Mouse (Mus musculus) CH12.LX (cell line): ENCODE data around the gene Ube2u. TPM values are rescaled to one million over a fixed set of nuclear protein-coding genes. Genes with fewer than 3 reads are reported as not detected.

ENCODE experiments used
- DNase-seq: peaks from one replicate; pipeline ENCODE4 v3.0.0-alpha.2; 2013; ENCODE audit errors: extremely low read depth
- H3K27ac ChIP-seq: 2 replicates; pipeline ENCODE4 v1.5.1; 2012; ENCODE audit warnings: low read depth, mild to moderate bottlenecking, control low read depth, moderate library complexity; ENCODE audit not compliant: insufficient read depth
- H3K27me3 ChIP-seq: replicated peaks from 2 replicates; pipeline ENCODE3; 2012; ENCODE audit warnings: inconsistent platforms
- H3K36me3 ChIP-seq, 2 experiments: replicated peaks in 1 of 2; 2 replicates each; pipeline versions ENCODE3 to v1.6.1; 2012; ENCODE audit warnings: inconsistent platforms in 1 of 2, low read length in 1 of 2, mild to moderate bottlenecking in 1 of 2, mixed read lengths in 1 of 2, moderate library complexity in 1 of 2; ENCODE audit not compliant: control insufficient read depth in 1 of 2, insufficient read depth in 1 of 2
- H3K4me1 ChIP-seq, 2 experiments: 2 replicates each; pipeline ENCODE4 v1.6.1; 2012; ENCODE audit warnings: inconsistent platforms in 1 of 2, moderate library complexity in 1 of 2; ENCODE audit not compliant: insufficient read depth in 2 of 2, control insufficient read depth in 1 of 2
- H3K4me2 ChIP-seq: 2 replicates; pipeline ENCODE4 v1.6.1; 2012; ENCODE audit warnings: low read depth, mild to moderate bottlenecking, control low read depth; ENCODE audit not compliant: poor library complexity, insufficient read depth, severe bottlenecking
- H3K4me3 ChIP-seq, 3 experiments: fragments of 150-350 bp in 1 of 3; sonication (generic) in 1 of 3; replicated peaks in 1 of 3; 2 replicates each; pipeline versions ENCODE3 to v1.5.1; 2011 to 2012; ENCODE audit warnings: low read depth in 2 of 3, low read length in 2 of 3, mild to moderate bottlenecking in 2 of 3, moderate library complexity in 2 of 3, control low read depth in 1 of 3, improper control_type of control experiment in 1 of 3, inconsistent platforms in 1 of 3, mixed read lengths in 1 of 3; ENCODE audit not compliant: poor library complexity in 1 of 3
- H3K79me2 ChIP-seq: replicated peaks from 2 replicates; pipeline ENCODE4 v1.6.1; 2012; ENCODE audit warnings: mild to moderate bottlenecking, moderate library complexity; ENCODE audit not compliant: control insufficient read depth, poor library complexity, insufficient read depth, severe bottlenecking; ENCODE audit errors: extremely low read depth
- H3K9ac ChIP-seq: 2 replicates; pipeline ENCODE4 v1.6.1; 2012; ENCODE audit warnings: low read depth, mild to moderate bottlenecking, control low read depth, moderate library complexity; ENCODE audit not compliant: insufficient read depth
- H3K9me3 ChIP-seq: replicated peaks from 2 replicates; pipeline ENCODE3; 2012; ENCODE audit warnings: low read length, inconsistent platforms, mixed read lengths
- CHD1 ChIP-seq: IDR thresholded peaks from 2 replicates; pipeline ENCODE4 v1.6.1; 2012; ENCODE audit warnings: low read depth, low read length, improper control_type of control experiment, inconsistent platforms
- CHD2 ChIP-seq: IDR thresholded peaks from 2 replicates; pipeline ENCODE4 v1.6.1; 2011; ENCODE audit warnings: low read length, improper control_type of control experiment
- CTCF ChIP-seq, 2 experiments: IDR thresholded peaks in 1 of 2; conservative IDR thresholded peaks in 1 of 2; 2 replicates each; pipeline ENCODE4 v1.5.1; 2011 to 2012; ENCODE audit warnings: low read depth in 2 of 2, low read length in 2 of 2, improper control_type of control experiment in 1 of 2, inconsistent platforms in 1 of 2, mild to moderate bottlenecking in 1 of 2, moderate library complexity in 1 of 2
- EP300 ChIP-seq: IDR thresholded peaks from 2 replicates; pipeline ENCODE4 v1.6.1; 2011; ENCODE audit warnings: low read length, improper control_type of control experiment
- ETS1 ChIP-seq: conservative IDR thresholded peaks from 2 replicates; pipeline ENCODE4 v1.6.1; 2012; ENCODE audit warnings: low read depth, mild to moderate bottlenecking, inconsistent platforms, low read length, improper control_type of control experiment, moderate library complexity
- GABPA ChIP-seq: IDR thresholded peaks from 2 replicates; pipeline ENCODE4 v1.6.1; 2012; ENCODE audit warnings: low read depth, low read length, improper control_type of control experiment, inconsistent platforms; ENCODE audit not compliant: insufficient replicate concordance
- HCFC1 ChIP-seq: IDR thresholded peaks from 2 replicates; pipeline ENCODE4 v1.6.1; 2012; ENCODE audit warnings: low read depth, mild to moderate bottlenecking, inconsistent platforms, low read length, improper control_type of control experiment
- IRF4 ChIP-seq: IDR thresholded peaks from 2 replicates; pipeline ENCODE4 v1.6.1; 2014; ENCODE audit warnings: low read depth, mild to moderate bottlenecking, inconsistent platforms, low read length, improper control_type of control experiment
- JUN ChIP-seq: IDR thresholded peaks from 2 replicates; pipeline ENCODE4 v1.6.1; 2011; ENCODE audit warnings: low read depth, mild to moderate bottlenecking, low read length, improper control_type of control experiment, moderate library complexity; ENCODE audit not compliant: insufficient read depth
- JUND ChIP-seq: conservative IDR thresholded peaks from 2 replicates; pipeline ENCODE4 v1.6.1; 2011; ENCODE audit warnings: low read depth, low read length, improper control_type of control experiment
- KAT2A ChIP-seq: IDR thresholded peaks from 2 replicates; pipeline ENCODE4 v1.6.1; 2012; ENCODE audit warnings: low read length, improper control_type of control experiment, inconsistent platforms; ENCODE audit not compliant: insufficient replicate concordance
- MXI1 ChIP-seq: IDR thresholded peaks from 2 replicates; pipeline ENCODE4 v1.6.1; 2011; ENCODE audit warnings: mild to moderate bottlenecking, low read depth, low read length, improper control_type of control experiment
- MYC ChIP-seq: IDR thresholded peaks from 2 replicates; pipeline ENCODE4 v1.6.1; 2011; ENCODE audit warnings: low read depth, mild to moderate bottlenecking, improper control_type of control experiment, low read length
- RAD21 ChIP-seq: IDR thresholded peaks from 2 replicates; pipeline ENCODE4 v1.6.1; 2011; ENCODE audit warnings: low read depth, mild to moderate bottlenecking, low read length, improper control_type of control experiment, moderate library complexity
- RCOR1 ChIP-seq: conservative IDR thresholded peaks from 2 replicates; pipeline ENCODE4 v1.6.1; 2012; ENCODE audit warnings: low read depth, mild to moderate bottlenecking, inconsistent platforms, low read length, improper control_type of control experiment
- SIN3A ChIP-seq: IDR thresholded peaks from 2 replicates; pipeline ENCODE4 v1.6.1; 2012; ENCODE audit warnings: low read length, improper control_type of control experiment, inconsistent platforms
- TBP ChIP-seq: conservative IDR thresholded peaks from 2 replicates; pipeline ENCODE4 v1.6.1; 2011; ENCODE audit warnings: low read depth, low read length, improper control_type of control experiment
- TCF12 ChIP-seq: IDR thresholded peaks from 2 replicates; pipeline ENCODE4 v1.6.1; 2014; ENCODE audit warnings: low read depth, mild to moderate bottlenecking, inconsistent platforms, low read length, improper control_type of control experiment
- UBTF ChIP-seq: IDR thresholded peaks from 2 replicates; pipeline ENCODE4 v1.6.1; 2012; ENCODE audit warnings: low read depth, mild to moderate bottlenecking, inconsistent platforms, low read length, improper control_type of control experiment, moderate library complexity
- USF1 ChIP-seq: IDR thresholded peaks from 2 replicates; pipeline ENCODE4 v1.6.1; 2014; ENCODE audit warnings: low read depth, mild to moderate bottlenecking, inconsistent platforms, low read length, improper control_type of control experiment
- ZC3H11A ChIP-seq: IDR thresholded peaks from 2 replicates; pipeline ENCODE4 v1.6.1; 2012; ENCODE audit warnings: low read depth, mild to moderate bottlenecking, inconsistent platforms, low read length, improper control_type of control experiment
- ZMIZ1 ChIP-seq: IDR thresholded peaks from 2 replicates; pipeline ENCODE4 v1.6.1; 2012; ENCODE audit warnings: low read depth, mild to moderate bottlenecking, inconsistent platforms, low read length, improper control_type of control experiment
- ZNF384 ChIP-seq: IDR thresholded peaks from 2 replicates; pipeline ENCODE4 v1.6.1; 2012; ENCODE audit warnings: low read depth, low read length, improper control_type of control experiment, inconsistent platforms
- dilution Hi-C: fragments of 300-500 bp; cut with MboI; formaldehyde crosslinking; loops from 2 replicates; pipeline ENCODE4 v1.14.3; 2020; ENCODE audit warnings: low sequenced_read_pairs; ENCODE audit not compliant: extremely low pct_unique_long_range_greater_than_20kb, extremely low pct_ligation_motif_present
- in situ Hi-C: fragments of 300-500 bp; cut with MboI; formaldehyde crosslinking; loops from 3 replicates; pipeline ENCODE4 v1.14.3; 2019; ENCODE audit warnings: low sequenced_read_pairs, low pct_ligation_motif_present, low pct_unique_long_range_greater_than_20kb, mixed read lengths
- polyA plus RNA-seq: library from polyadenylated mRNA; unstranded; fragments of >175 nt; gene quantifications from 2 replicates; pipeline ENCODE4 v1.2.1, GENCODE M21; 2012; ENCODE audit warnings: low read depth; ENCODE audit not compliant: insufficient read length
- total RNA-seq, 2 experiments: library from RNA; depleted of rRNA; stranded (reverse); fragments of 300-350 nt in 1 of 2; fragments of >200 nt in 1 of 2; gene quantifications; 2 replicates each; pipeline ENCODE4 v1.2.3; 2012 to 2014

Ube2u gene
- total and polyA plus RNA-seq, 3 experiments, result not detected

- Histone ChIP-seq H3K4me3 (no peak overlapping the region), H3K9ac (no peak overlapping the region), H3K9me3 (peaks cover 25% of the 10 kb centered on the region), H3K36me3 (no peaks in the 10 kb centered on the region), H3K27ac (no peak overlapping the region), H3K27me3 (no peaks in the 10 kb centered on the region), H3K4me1 (no peaks in the 10 kb centered on the region), H3K79me2 (no peaks in the 10 kb centered on the region), H3K4me2 (no peak overlapping the region)
- no peak for DNase-seq
- TF ChIP-seq ZNF384 (no peak), EP300 (no peak), RAD21 (no peak), ETS1 (no peak), TCF12 (no peak), ZMIZ1 (no peak), GABPA (no peak), KAT2A (no peak), RCOR1 (no peak), IRF4 (no peak), USF1 (no peak), HCFC1 (no peak), UBTF (no peak)
- dilution Hi-C loops, result no loop called here
- in situ Hi-C loops, result no loop called here
These were observed 16.0 kb upstream of the Ube2u start for GRCm38 (mm10) chr4:100462493-100463120.

GRCm38 (mm10) chr4:100488447-100488846, 9.8 kb downstream of the Ube2u start:
- H3K9ac ChIP-seq, result no peak overlapping the region
- TF ChIP-seq USF1 (no peak), CHD1 (no peak), MXI1 (no peak), MYC (no peak), ZC3H11A (no peak), JUN (no peak), CHD2 (no peak), IRF4 (no peak), CTCF (conservative IDR thresholded peaks at IDR 0.05 in 1 of 2, IDR thresholded peaks at IDR 0.05 in 1 of 2; ENCODE audit: low read depth in 2 of 2, low read length in 2 of 2) (no peak), JUND (no peak), UBTF (no peak), HCFC1 (no peak), TBP (no peak), KAT2A (no peak), ETS1 (no peak), SIN3A (no peak)
- dilution Hi-C loops, result no loop called here
- in situ Hi-C loops, result no loop called here
- no peaks in the 10 kb centered on the region for H3K27me3 ChIP-seq
- no peaks in the 10 kb centered on the region for H3K4me1 ChIP-seq
- H3K27ac ChIP-seq, result no peak overlapping the region
- no peaks in the 10 kb centered on the region for H3K36me3 ChIP-seq
- no peak for DNase-seq
- no peak overlapping the region for H3K4me3 ChIP-seq
- H3K4me2 ChIP-seq, result no peak overlapping the region
- no peaks in the 10 kb centered on the region for H3K79me2 ChIP-seq
- peaks cover 29% of the 10 kb centered on the region for H3K9me3 ChIP-seq
